Mouse (Mus musculus) CH12.LX (cell line): ENCODE measurements around the gene Gm7247.

Experiments used
- CTCF ChIP-seq, 2 experiments: IDR thresholded peaks in 1 of 2; conservative IDR thresholded peaks in 1 of 2; 2 replicates each; pipeline ENCODE4 v1.5.1; 2011 to 2012; ENCODE audit warnings: low read depth in 2 of 2, low read length in 2 of 2, improper control_type of control experiment in 1 of 2, inconsistent platforms in 1 of 2, mild to moderate bottlenecking in 1 of 2, moderate library complexity in 1 of 2
- IRF4 ChIP-seq: IDR thresholded peaks from 2 replicates; pipeline ENCODE4 v1.6.1; 2014; ENCODE audit warnings: low read depth, mild to moderate bottlenecking, inconsistent platforms, low read length, improper control_type of control experiment
- MAX ChIP-seq: IDR thresholded peaks from 2 replicates; pipeline ENCODE4 v1.6.1; 2011; ENCODE audit warnings: low read length, improper control_type of control experiment
- ZC3H11A ChIP-seq: IDR thresholded peaks from 2 replicates; pipeline ENCODE4 v1.6.1; 2012; ENCODE audit warnings: low read depth, mild to moderate bottlenecking, inconsistent platforms, low read length, improper control_type of control experiment
- ZKSCAN1 ChIP-seq: IDR thresholded peaks from 2 replicates; pipeline ENCODE4 v1.6.1; 2012; ENCODE audit warnings: low read depth, inconsistent platforms, low read length, improper control_type of control experiment, borderline replicate concordance

DNA sequence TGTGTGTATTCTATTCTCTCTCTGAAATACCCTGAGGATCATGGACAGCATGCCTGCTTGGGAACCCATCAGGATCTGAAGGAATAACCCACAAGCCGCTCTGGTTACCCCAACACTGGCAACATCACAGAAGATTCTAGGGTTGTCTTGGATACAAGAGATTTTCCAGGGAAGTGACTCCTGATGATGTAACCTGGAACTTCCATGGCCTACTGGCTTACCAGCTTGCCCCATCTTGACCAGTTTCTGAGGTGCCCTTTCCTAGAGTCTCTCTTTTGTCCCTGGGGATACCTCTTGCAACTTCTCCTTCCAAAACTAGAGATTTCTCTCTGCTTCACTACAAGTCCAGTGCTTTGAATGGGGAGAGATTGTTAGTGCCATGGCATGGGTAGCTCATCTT, 249.7 kb downstream of the Gm7247 start, which contains the start of gene Gm17078:
- no peak for TF ChIP-seq ZC3H11A
- no peak for TF ChIP-seq MAX
- TF ChIP-seq CTCF (conservative IDR thresholded peaks at IDR 0.05 in 1 of 2, IDR thresholded peaks at IDR 0.05 in 1 of 2; ENCODE audit: low read depth in 2 of 2, low read length in 2 of 2): no peak
- no peak for TF ChIP-seq ZKSCAN1
- no peak for TF ChIP-seq IRF4
